Mouse (Mus musculus): ENCODE measurements around the gene Sap30bp. TPM values are rescaled to one million over a fixed set of nuclear protein-coding genes. Genes with fewer than 3 reads are reported as not detected.
A peak's percentile ranks its signal among the peaks of the same experiment; 100 is the strongest.

Gene Sap30bp
- polyA plus RNA-seq, 1 experiment: 14.4 TPM

DNA sequence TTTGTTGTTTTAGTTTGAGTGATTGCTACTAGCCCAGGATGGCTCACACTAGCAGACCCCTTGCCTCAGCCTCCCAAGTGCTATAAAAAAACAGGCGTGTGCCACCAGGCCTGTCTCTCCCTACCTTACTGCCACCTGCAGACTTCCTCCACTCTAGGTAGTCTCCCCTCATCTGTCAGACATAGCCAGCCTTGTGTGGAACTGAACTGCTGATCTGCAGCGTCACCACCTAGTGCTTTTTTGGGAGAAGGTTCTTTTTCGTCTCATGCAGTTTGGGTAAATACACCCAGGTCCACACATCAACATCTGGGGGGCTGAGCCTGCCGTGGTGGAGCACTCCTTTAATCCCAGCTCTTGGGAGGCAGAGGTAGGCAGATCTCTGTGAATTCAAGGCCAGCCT lies 64.0 kb downstream of the Sap30bp start:
- no peaks in the 10 kb centered on the region for H3K36me3 ChIP-seq (replicated peaks; ENCODE audit: low read length)

DNA sequence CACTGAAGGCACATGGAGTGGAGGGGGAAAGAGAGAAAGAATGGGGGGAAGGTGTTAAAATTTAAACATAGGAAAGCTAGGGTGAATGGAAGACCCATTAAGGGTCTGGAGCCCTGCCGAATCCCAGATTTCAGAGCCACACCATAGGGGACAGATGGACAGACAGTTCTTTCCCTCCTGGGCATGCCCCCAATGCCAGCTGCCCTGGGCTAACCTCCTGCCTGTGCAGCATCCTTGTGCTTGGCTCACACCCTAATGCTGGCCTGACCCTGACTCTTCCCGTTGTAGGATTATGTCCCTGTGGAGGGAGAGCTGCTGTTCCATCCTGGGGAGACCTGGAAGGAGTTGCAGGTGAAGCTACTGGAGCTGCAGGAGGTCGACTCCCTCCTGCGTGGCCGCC lies 64.6 kb downstream of the Sap30bp start:
- Histone ChIP-seq H3K36me3 (replicated peaks; ENCODE audit: low read length) (no peaks in the 10 kb centered on the region), H3K27me3 (replicated peaks) (peaks cover 33% of the 10 kb centered on the region), H3K4me1 (peaks cover 40% of the 10 kb centered on the region), H3K4me3 (replicated peaks) (no peak overlapping the region), H3K9me3 (no peaks in the 10 kb centered on the region)
- TF ChIP-seq GATA1 (IDR thresholded peaks at IDR 0.05; ENCODE audit: borderline replicate concordance, low read length): no peak
- TF ChIP-seq FLI1 (IDR thresholded peaks at IDR 0.05; ENCODE audit: low read length): no peak

More for the DNA sequence above, 64.0 kb downstream of the Sap30bp start:
- H3K27me3 ChIP-seq (replicated peaks): peaks cover 37% of the 10 kb centered on the region
- TF ChIP-seq GATA1 (IDR thresholded peaks at IDR 0.05; ENCODE audit: borderline replicate concordance, low read length) (no peak), FLI1 (IDR thresholded peaks at IDR 0.05; ENCODE audit: low read length) (no peak)
- H3K4me3 ChIP-seq (replicated peaks): no peak overlapping the region
- no peaks in the 10 kb centered on the region for H3K9me3 ChIP-seq
- H3K4me1 ChIP-seq: peaks cover 34% of the 10 kb centered on the region

DNA sequence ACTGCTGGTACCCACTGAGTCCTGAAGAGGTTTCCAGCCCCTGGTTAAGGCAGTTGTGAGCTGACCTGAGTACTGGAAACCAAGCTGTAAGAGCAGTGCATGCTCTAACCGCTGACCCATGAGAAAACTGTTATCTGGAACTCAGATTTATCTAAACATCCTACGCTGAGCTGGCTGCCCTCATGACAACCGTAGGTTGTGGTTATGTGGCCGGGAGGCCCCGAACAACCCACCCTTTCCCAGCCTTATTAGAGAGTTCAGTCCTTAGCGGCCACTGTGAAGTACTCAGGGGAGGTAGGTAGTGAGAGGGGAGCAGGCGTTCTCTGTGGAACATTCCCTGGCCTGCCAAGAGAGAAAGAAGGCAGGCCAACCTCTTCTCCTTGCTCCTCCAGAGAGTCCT lies 65.9 kb downstream of the Sap30bp start:
- H3K36me3 ChIP-seq (replicated peaks; ENCODE audit: low read length): peaks cover 3% of the 10 kb centered on the region
- TF ChIP-seq GATA1 (IDR thresholded peaks at IDR 0.05; ENCODE audit: borderline replicate concordance, low read length): no peak
- no peak for TF ChIP-seq FLI1 (IDR thresholded peaks at IDR 0.05; ENCODE audit: low read length)
- peak overlapping the region; percentile 7 for H3K4me3 ChIP-seq (replicated peaks)
- peaks cover 20% of the 10 kb centered on the region for H3K27me3 ChIP-seq (replicated peaks)
- peaks cover 46% of the 10 kb centered on the region for H3K4me1 ChIP-seq
- peaks cover 5% of the 10 kb centered on the region for H3K9me3 ChIP-seq

DNA sequence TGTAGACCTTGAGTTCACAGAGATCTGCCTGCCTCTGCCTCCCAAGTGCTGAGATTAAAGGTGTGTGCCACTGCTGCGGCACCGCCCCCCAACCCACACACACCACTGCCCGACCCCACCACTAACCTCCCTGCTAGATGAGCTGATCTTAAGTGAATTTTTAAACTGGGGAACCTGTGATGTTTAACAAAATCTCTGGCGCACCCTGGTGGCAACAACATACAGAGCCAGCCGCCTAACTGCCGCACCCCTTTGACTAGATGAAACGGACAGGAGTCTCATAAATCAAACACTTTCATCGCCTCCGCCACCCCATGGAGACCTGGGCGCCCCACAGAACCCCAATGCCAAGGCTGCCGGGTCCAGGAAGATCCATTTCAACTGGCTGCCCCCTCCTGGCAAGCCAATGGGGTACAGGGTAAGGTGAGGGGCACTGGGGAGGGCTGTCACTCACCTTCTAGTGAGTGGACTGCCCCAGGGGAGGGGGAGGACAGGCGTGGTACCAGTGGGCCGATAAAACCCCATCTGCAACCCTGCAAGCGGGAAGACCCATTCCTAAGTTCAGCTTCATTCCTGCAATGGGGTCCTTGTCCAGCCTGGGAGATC lies 66.6 kb downstream of the Sap30bp start:
- peaks cover 3% of the 10 kb centered on the region for H3K36me3 ChIP-seq (replicated peaks; ENCODE audit: low read length)
- peaks cover 52% of the 10 kb centered on the region for H3K4me1 ChIP-seq
- peaks cover 14% of the 10 kb centered on the region for H3K27me3 ChIP-seq (replicated peaks)
- H3K4me3 ChIP-seq (replicated peaks): peak overlapping the region; percentile 59
- no peak for TF ChIP-seq GATA1 (IDR thresholded peaks at IDR 0.05; ENCODE audit: borderline replicate concordance, low read length)
- TF ChIP-seq FLI1 (IDR thresholded peaks at IDR 0.05; ENCODE audit: low read length): no peak
- H3K9me3 ChIP-seq: peaks cover 5% of the 10 kb centered on the region

DNA sequence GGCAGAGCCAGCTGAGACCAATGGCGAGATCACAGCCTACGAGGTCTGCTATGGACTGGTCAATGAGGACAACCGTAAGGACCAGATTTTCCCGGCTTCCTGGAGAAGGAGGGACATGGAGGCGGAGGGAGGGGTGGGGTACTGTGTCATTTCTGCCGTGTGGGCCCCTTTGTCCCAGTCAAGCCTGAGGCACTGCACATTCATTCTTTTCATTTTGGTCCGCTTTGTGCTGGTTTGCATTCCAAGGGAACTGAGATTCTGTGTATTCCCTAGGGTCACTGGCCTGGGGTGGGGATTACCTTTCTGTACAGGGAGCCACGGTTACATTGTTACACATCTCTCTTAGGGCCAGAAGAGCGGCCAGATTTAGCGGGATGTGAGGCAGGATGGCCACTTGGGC lies 67.5 kb downstream of the Sap30bp start:
- Histone ChIP-seq H3K9me3 (peaks cover 5% of the 10 kb centered on the region), H3K36me3 (replicated peaks; ENCODE audit: low read length) (peaks cover 3% of the 10 kb centered on the region), H3K27me3 (replicated peaks) (peaks cover 13% of the 10 kb centered on the region), H3K4me3 (replicated peaks) (peak overlapping the region; percentile 53), H3K4me1 (peaks cover 62% of the 10 kb centered on the region)
- no peak for TF ChIP-seq FLI1 (IDR thresholded peaks at IDR 0.05; ENCODE audit: low read length)
- TF ChIP-seq GATA1 (IDR thresholded peaks at IDR 0.05; ENCODE audit: borderline replicate concordance, low read length): no peak

DNA sequence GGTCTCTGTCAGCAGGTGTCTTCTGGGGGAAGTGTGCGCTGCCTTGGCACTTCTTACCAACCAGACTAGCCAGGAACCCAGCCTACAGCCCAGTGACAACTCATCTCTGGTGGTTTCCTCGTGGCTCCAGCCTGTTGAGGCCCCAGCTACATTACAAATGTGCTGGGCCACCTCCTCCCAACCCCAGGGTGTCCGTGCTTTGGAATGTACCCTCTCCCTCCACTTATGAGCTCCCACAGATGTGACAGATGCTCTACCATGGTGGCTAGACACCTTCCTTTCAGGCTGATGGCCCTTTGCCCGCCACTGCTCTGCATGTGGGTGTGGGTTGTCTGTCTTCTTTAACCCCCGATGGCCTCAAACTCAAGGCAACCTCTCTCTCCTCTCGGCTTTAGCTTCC lies 68.6 kb downstream of the Sap30bp start:
- H3K9me3 ChIP-seq: peaks cover 5% of the 10 kb centered on the region
- H3K36me3 ChIP-seq (replicated peaks; ENCODE audit: low read length): peaks cover 14% of the 10 kb centered on the region
- peaks cover 12% of the 10 kb centered on the region for H3K27me3 ChIP-seq (replicated peaks)
- H3K4me1 ChIP-seq: peaks cover 73% of the 10 kb centered on the region
- no peak overlapping the region for H3K4me3 ChIP-seq (replicated peaks)
- TF ChIP-seq FLI1 (IDR thresholded peaks at IDR 0.05; ENCODE audit: low read length) (no peak), GATA1 (IDR thresholded peaks at IDR 0.05; ENCODE audit: borderline replicate concordance, low read length) (no peak)

DNA sequence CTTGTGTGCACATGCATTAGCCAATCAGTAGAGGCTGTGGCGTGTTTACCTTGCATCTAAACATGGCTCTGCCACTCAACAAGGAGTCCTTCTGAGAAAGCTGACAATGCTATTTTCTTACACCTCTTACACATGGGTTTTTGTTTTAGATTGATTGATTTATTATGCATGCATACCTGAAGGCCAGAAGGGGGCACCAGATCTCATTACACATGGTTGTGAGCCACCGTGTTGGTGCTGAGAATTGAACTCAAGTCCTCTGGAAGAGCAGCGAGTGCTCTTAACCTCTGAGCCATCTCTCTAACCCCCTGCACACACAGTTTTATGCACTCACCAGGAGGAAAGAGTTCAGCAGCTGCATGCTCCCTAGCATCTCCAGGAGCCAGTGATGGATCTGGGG lies 69.8 kb downstream of the Sap30bp start:
- Histone ChIP-seq H3K4me1 (peaks cover 85% of the 10 kb centered on the region), H3K36me3 (replicated peaks; ENCODE audit: low read length) (peaks cover 26% of the 10 kb centered on the region), H3K4me3 (replicated peaks) (peak overlapping the region; percentile 24), H3K9me3 (peaks cover 5% of the 10 kb centered on the region), H3K27me3 (replicated peaks) (peaks cover 5% of the 10 kb centered on the region)
- no peak for TF ChIP-seq FLI1 (IDR thresholded peaks at IDR 0.05; ENCODE audit: low read length)

DNA sequence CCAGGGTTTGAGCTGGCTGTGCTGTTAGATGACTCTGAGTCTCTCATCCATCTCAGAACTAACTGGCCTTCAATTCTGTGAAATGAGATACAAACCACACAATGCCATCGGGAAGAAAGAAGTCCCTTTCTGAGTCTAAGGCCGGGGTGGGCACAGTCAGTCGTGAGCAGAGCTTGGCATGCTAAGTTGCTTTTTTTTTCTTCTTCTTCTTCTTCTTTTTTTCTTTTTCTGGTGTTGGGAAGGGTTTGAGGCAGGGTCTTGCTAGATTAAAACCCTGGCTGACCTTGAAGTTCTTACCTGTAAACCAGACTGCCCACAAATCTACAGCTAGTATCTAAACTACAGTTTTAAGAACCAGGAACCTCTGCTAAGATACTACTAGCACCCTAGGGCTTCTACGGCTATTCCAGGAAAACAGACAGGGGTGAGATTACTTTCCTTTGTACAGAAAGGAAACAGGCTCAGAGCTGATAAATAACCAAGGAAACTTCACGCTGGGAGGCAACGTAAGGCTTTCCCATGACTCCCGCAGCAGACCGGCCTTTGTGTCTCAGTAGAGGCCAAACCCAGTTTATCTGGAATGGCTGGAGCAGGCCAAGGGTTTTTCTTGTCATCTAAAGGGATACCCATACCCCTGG lies 71.2 kb downstream of the Sap30bp start:
- Histone ChIP-seq H3K4me3 (replicated peaks) (peak overlapping the region; percentile 92), H3K36me3 (replicated peaks; ENCODE audit: low read length) (peaks cover 40% of the 10 kb centered on the region), H3K9me3 (peaks cover 5% of the 10 kb centered on the region), H3K4me1 (peaks cover 93% of the 10 kb centered on the region), H3K27me3 (replicated peaks) (peaks cover 3% of the 10 kb centered on the region)
- TF ChIP-seq GATA1 (IDR thresholded peaks at IDR 0.05; ENCODE audit: borderline replicate concordance, low read length): peak; percentile 91; the same call in 2 of the 3 replicates
- TF ChIP-seq FLI1 (IDR thresholded peaks at IDR 0.05; ENCODE audit: low read length): 0 out of 2 replicates have a peak, but pooled peaks have one; percentile 24

DNA sequence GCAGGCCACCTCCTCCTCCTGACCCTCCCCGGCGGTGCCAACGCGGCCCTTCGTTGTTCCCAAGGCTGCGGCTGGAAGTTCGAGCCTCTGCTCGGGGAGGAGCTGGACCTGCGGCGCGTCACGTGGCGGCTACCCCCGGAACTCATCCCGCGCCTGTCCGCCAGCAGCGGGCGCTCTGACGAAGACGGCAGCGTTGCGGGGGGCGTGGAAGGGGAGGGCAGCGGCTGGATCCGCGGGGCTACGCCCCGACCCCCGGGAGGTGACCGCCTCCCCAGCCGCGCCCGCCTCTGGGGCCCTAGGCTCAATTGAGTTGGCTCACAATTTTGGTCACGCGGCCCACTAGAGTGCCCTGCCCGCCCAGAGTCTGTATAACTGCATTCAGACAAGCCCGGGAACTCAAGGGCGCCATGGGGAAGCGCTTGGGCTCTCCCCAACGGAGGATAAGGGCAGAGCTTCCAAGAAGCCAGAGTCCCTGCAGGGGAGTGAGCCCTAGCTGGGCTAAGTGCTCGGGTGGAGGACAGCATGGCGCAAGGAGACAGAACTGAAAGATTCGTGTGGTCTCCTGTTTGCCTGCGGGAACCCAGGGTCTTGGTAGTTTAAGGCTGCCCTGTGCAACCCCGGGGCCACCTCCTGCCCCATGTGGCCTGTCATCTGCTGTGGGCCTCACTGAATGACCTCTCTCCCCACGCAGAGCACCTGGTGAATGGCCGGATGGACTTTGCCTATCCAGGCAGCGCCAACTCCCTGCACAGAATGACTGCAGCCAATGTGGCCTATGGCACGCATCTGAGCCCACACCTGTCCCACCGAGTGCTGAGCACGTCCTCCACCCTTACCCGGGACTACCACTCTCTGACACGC lies 72.0 kb downstream of the Sap30bp start:
- peaks cover 93% of the 10 kb centered on the region for H3K4me1 ChIP-seq
- no peaks in the 10 kb centered on the region for H3K27me3 ChIP-seq (replicated peaks)
- TF ChIP-seq FLI1 (IDR thresholded peaks at IDR 0.05; ENCODE audit: low read length) (no peak), GATA1 (IDR thresholded peaks at IDR 0.05; ENCODE audit: borderline replicate concordance, low read length) (no peak)
- H3K4me3 ChIP-seq (replicated peaks): peak overlapping the region; percentile 92
- peaks cover 5% of the 10 kb centered on the region for H3K9me3 ChIP-seq
- H3K36me3 ChIP-seq (replicated peaks; ENCODE audit: low read length): peaks cover 48% of the 10 kb centered on the region

Measured in megakaryocyte, embryonic 14.5 days (primary cell).